Mouse (Mus musculus): Measurements from ENCODE around the gene H2-D1.
"Not testable (repeated sequence)": the region's sequence is repeated elsewhere in the genome, so short reads cannot be mapped to it uniquely, and the experiment has no call there.

H2-D1 gene

GRCm38 (mm10) chr17:35262664-35263522 is at the start of gene H2-D1:
Gene H2-D1, plus strand, starts transcription at chr17:35262730.
- ATAC-seq (ENCODE audit: insufficient number of reproducible peaks, low FRiP score, low TSS enrichment) = peak; percentile 96

- ATAC-seq (ENCODE audit: insufficient number of reproducible peaks, low FRiP score, low TSS enrichment) = no peak
Measured at GRCm38 (mm10) chr17:35213071-35213470, 49.5 kb upstream of the H2-D1 start.

DNA sequence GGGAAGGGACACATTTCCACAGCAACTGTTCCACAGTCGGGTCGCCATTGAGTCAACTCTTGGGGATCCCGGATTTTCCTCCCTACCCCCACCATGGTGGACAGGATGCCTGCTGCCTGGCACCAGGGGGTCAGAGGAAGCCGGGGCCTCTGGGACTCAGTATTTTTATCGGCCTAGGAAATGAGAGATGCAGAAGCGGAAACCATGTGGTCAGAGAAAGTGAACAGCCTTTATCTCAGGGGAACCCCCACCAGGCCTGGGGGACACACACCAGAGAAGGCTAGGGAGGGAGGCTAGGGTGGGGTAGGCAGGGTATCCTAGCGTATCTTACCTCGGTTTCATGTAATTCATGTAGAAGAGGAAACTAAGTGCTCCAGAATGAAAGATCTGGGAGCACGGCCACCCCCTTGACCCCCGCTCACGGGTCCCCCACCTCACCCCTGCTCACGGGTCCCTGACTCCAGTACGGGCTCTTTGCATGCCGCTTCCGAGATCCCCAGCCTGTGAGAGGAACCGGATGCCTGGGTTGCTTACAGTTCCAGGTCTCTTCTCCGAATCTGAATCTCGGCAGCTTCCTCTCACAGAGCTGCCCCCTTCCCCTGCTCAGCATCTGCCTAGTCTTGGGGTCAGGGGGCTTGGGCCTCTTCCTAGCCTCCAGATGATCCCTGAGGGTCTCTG is 43.9 kb upstream of the H2-D1 start:
- no peak for ATAC-seq (ENCODE audit: insufficient number of reproducible peaks, low FRiP score, low TSS enrichment)

DNA sequence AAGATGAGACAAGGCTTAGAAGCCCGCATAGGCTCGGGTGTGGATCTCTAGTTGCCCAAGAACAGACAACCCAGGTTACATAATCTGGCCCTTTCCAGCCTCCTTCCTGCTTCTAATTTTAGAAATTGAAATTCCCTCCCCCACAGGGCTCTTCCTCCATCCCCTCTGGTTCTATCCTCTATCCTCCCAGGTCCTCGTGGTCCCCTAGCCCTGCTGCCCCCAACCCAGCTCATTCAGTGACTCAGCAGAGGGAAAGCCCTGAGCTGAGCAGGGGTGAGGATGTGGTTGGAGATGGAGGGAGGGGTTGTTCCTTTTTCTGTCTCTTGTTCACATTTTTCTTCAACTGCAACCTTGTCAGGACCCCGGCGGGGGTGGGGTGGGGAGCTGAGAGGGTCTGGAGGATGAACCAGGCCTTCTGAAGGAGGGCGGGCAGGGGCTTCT is 42.9 kb upstream of the H2-D1 start:
- no peak; the same call in 1 of the 2 replicates for ATAC-seq (ENCODE audit: insufficient number of reproducible peaks, low FRiP score, low TSS enrichment)

DNA sequence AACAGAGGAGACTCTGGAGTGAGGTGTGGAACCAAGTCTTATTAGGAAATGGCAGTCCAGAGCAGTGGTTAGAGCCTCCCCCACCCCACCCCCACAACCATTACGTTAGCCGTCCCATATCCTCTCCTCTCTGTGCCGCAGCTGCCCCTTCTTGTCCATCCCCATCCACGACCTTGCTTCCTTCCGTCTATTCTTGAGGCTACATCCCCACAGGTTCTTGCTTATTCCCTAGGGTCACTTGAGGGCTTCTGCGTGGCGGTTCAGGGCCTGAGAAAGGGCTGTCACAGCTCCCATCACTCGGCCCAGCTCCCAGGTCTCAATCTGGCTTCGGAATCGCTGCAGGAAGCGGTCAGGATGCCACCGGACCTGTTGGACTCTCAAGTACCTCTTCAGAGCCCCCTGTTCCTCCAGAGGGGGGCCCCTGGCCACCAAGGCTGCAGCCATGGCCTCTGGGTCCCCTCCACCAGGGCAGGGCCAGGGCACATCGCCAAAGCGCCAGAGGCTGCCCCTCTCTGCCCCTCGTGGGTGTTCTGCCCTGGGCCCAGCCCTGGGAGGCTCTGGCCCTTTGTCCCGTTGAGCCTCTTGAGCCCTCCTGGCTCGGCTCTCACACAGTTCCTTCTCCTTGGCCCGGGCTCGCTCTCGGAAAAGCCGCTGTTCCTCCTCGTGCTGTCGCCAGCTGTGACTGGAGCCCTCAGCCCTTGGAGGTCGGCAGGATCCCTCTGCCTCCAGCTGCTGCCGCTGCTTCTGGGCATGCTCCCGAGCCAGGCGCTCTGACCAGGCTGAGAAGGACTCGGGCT is 42.2 kb upstream of the H2-D1 start, which contains the start of gene Gm16181:
Gene Gm16181, plus strand, starts transcription at position 679 of the 797 bp plus-strand sequence.
- ATAC-seq (ENCODE audit: insufficient number of reproducible peaks, low FRiP score, low TSS enrichment) = no peak

- no peak for ATAC-seq (ENCODE audit: insufficient number of reproducible peaks, low FRiP score, low TSS enrichment)
Measured at GRCm38 (mm10) chr17:35222299-35222698, 40.2 kb upstream of the H2-D1 start.

DNA sequence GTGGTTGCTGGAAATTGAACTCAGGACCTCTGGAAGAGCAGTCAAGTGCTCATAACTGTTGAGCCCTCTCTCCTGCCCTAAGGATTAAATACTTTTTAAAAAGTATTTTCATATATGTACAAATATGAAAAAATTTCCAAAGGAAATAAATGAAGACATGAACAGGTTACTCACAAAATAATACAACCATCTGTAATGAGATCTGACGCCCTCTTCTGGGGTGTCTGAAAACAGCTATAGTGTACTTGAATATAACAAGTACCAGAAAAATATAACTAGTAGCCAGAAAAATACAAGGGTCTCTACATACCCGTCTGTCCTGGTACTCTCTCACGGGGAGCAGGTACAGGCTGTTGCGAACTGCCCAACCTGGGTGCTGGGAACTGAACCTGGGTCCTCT is 37.9 kb upstream of the H2-D1 start:
- ATAC-seq (ENCODE audit: insufficient number of reproducible peaks, low FRiP score, low TSS enrichment) = no peak

- no peak for ATAC-seq (ENCODE audit: insufficient number of reproducible peaks, low FRiP score, low TSS enrichment)
Measured at GRCm38 (mm10) chr17:35225456-35225855, 37.1 kb upstream of the H2-D1 start.

- ATAC-seq (ENCODE audit: insufficient number of reproducible peaks, low FRiP score, low TSS enrichment) = no peak
Measured at GRCm38 (mm10) chr17:35226561-35227046, 35.9 kb upstream of the H2-D1 start.

- no peak for ATAC-seq (ENCODE audit: insufficient number of reproducible peaks, low FRiP score, low TSS enrichment)
Measured at GRCm38 (mm10) chr17:35231022-35231421, 31.5 kb upstream of the H2-D1 start.

- no peak for ATAC-seq (ENCODE audit: insufficient number of reproducible peaks, low FRiP score, low TSS enrichment)
Measured at GRCm38 (mm10) chr17:35232043-35232442, 30.5 kb upstream of the H2-D1 start.

GRCm38 (mm10) chr17:35232659-35233058 is 29.9 kb upstream of the H2-D1 start:
- ATAC-seq (ENCODE audit: insufficient number of reproducible peaks, low FRiP score, low TSS enrichment) = no peak

DNA sequence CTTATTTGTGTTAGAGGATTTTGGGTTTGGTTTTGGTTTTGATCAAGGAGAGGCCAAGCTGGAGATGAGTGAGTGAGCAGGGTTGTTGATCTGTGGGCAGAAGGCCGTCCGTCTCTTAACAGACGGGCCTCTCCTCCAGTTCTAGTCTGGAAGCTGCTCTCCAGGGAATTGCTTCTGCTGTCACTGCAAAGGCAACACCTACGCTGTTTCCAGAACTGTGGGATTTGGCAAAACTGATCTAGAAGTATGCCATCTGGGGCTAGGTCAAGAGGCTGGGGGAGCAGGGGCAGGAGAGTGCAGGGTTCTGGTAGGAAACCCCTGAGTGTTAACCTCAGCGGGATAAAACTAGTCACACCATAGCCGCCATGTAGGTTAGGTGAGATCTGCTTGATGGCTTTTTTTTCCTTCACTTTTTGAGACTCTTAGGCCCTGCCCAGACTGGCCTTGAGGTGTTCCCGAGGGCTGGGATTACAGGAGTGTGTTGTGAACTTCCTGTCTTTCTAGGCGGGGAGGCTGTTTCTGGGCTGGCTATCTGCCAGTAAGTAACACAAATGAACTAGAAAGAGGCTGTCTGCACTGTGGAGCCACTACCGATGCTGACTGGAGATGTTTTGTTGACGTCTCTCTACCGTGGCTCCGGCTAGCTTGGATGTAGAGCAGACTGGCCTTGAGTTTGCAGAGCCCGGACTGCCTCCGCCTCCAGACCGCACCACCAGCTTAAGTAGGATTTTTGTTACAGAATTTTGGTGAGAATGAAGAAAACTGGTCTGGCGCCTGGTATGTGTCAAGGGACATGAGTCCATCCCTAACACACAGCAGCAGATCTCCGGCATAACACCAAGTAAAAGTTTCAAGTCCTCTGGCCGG is 29.2 kb upstream of the H2-D1 start, which contains the start of gene Atp6v1g2:
Gene Atp6v1g2, plus strand, starts transcription at position 547 of the 867 bp plus-strand sequence.
- ATAC-seq (ENCODE audit: insufficient number of reproducible peaks, low FRiP score, low TSS enrichment) = no peak

DNA sequence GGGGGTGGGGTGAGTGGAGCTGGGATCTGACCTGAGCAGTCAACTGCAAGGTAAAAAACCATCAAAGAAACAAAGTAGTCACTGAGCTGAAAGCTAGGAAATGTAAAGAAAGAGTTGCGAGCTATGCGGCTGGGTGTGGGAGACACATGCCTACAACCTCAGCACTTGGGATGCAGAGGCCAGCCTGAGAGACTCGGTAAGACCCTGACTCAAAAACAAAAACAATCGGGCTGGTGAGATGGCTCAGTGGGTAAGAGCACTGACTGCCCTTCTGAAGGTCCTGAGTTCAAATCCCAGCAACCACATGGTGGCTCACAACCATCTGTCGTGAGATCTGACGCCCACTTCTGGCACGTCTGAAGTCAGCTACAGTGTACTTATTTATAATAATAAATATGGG is 28.4 kb upstream of the H2-D1 start:
- ATAC-seq (ENCODE audit: insufficient number of reproducible peaks, low FRiP score, low TSS enrichment) = not testable (repeated sequence)

- ATAC-seq (ENCODE audit: insufficient number of reproducible peaks, low FRiP score, low TSS enrichment) = no peak
Measured at GRCm38 (mm10) chr17:35234903-35235302, 27.6 kb upstream of the H2-D1 start.

DNA sequence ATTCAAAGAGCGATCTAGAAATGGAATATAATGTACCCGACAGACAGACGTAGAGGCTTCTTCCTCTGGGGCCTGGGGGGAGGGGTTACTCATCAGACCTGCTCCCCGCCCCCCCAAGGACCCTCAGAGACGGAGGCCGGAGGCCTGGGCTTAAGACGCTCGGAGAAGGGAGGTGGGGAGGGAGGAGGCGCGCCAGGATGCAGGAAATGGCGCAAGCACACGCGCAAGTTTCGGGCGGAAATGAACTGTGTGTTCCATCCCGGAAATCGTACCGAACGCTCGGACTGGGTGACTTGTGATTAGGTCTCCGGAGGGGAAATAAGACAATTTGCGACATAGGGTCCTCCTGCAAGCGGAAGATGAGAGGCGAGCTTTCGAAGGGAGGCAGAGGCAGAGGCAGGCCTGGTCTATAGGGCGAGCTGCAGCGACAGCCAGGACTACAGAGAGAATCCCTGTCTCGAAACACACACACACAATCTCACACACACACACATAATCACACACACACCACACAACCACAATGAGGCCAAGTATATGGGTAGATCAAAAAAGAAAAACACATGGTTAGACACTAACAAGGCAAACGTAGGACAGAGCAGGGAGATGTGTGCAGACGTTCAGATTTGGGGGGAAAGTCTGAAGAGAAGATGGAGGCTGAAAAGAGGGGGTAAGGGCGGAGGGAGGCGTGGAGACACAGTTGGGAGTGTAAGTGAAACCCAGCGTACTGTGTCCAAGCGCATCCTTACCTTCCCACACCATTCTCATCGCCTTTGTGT is 26.7 kb upstream of the H2-D1 start, which contains the start of gene Nfkbil1:
Gene Nfkbil1, minus strand, starts transcription at position 179 of the 776 bp plus-strand sequence.
- ATAC-seq (ENCODE audit: insufficient number of reproducible peaks, low FRiP score, low TSS enrichment) = peak; percentile 59; the same call in 1 of the 2 replicates

DNA sequence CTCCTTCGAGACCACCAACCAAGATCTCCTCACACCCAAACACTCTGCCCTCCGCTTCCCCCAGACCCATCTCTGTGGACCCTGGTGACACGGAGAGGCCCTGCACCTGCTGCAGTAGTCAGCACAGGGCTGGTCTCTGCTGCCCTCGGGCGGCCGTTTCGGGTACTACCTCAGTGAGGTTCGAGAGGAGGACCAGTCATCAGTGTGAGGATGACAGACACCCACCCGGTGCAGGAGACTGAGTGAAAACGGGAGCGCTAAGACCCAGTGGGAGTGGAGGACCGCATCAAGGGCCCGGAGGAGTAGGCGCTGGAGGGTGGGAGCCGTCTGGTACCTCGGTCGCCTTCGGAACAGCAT is 26.2 kb upstream of the H2-D1 start:
- ATAC-seq (ENCODE audit: insufficient number of reproducible peaks, low FRiP score, low TSS enrichment) = peak; percentile 77

DNA sequence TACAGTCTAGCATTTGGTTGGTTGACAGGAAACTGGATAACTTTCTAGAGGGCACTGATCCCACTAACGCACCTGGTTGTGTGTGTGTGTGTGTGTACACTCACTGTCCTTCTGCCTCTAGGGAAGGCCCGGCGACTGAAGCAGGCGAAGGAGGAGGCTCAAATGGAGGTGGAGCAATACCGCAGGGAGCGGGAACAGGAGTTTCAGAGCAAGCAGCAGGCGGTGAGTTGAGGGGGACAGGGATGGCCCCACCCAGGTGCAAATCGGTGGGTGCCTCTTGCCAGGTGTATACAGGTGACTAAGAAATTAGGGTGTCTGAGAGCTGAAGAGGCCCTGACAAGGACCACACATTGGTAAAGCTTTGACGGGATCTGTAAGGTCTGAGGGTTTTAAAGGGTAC is 25.5 kb upstream of the H2-D1 start:
- no peak for ATAC-seq (ENCODE audit: insufficient number of reproducible peaks, low FRiP score, low TSS enrichment)

DNA sequence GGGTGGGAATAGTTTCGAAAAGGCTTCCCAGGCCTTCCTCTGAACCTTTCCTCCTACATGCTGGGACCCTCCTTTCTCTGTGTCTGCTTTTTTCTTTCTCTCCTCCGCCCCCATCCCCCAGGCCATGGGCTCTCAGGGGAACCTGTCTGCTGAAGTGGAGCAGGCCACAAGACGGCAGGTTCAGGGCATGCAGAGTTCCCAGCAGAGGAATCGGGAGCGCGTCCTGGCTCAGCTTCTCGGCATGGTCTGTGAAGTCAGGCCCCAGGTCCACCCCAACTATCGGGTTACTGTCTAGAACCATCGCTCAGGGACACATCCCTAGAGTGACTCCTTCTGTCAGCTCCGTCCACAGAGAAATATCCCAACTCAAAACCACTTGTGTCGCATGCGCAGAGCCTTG is 25.0 kb upstream of the H2-D1 start:
- no peak for ATAC-seq (ENCODE audit: insufficient number of reproducible peaks, low FRiP score, low TSS enrichment)
